Mouse (Mus musculus): Measurements from ENCODE around the gene Nemf.
A peak's percentile ranks its signal among the peaks of the same experiment; 100 is the strongest.
"Not testable (repeated sequence)": the region's sequence is repeated elsewhere in the genome, so short reads cannot be mapped to it uniquely, and the experiment has no call there.

Nemf gene

GRCm38 (mm10) chr12:69372731-69373331, 15.9 kb upstream of the Nemf start:
- no peak for DNase-seq (ENCODE audit: low read depth, low spot score)

GRCm38 (mm10) chr12:69371854-69372671, 15.1 kb upstream of the Nemf start, which contains the start of the genes Arf6 and Gm9887:
Gene Arf6, plus strand, starts transcription at chr12:69372150.
Gene Gm9887, minus strand, starts transcription at chr12:69372458.
- DNase-seq (ENCODE audit: low read depth, low spot score) = peak; percentile 90

GRCm38 (mm10) chr12:69371421-69371853, 14.5 kb upstream of the Nemf start:
- peak; percentile 58 for DNase-seq (ENCODE audit: low read depth, low spot score)

GRCm38 (mm10) chr12:69370936-69371335, 14.0 kb upstream of the Nemf start:
- DNase-seq (ENCODE audit: low read depth, low spot score) = no peak

DNA sequence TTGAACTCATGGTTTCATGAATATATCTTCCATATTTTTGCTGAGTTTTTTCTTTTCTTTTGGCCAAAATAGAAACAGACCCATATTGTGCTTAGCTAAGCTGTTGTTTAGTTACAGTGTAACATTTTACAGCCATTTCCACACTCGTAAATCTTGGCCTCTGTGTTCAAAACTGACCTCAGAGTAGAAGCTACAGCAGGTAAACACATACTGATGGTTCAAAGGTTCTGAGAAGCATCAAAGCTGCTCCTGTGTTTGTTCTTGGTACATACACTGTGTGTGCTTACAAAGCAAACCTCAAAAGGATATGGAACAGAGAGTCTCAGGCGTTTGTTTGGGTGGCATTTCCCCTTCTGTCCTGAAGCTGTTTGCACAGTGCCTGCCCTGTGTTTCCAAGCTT, 10.6 kb upstream of the Nemf start:
- DNase-seq (ENCODE audit: low read depth, low spot score) = no peak

- DNase-seq (ENCODE audit: low read depth, low spot score) = no peak
Observed at GRCm38 (mm10) chr12:69366424-69366823, 9.5 kb upstream of the Nemf start.

GRCm38 (mm10) chr12:69365757-69366156, 8.8 kb upstream of the Nemf start:
- no peak for DNase-seq (ENCODE audit: low read depth, low spot score)

GRCm38 (mm10) chr12:69363899-69364762, 7.2 kb upstream of the Nemf start:
- no peak for DNase-seq (ENCODE audit: low read depth, low spot score)

DNA sequence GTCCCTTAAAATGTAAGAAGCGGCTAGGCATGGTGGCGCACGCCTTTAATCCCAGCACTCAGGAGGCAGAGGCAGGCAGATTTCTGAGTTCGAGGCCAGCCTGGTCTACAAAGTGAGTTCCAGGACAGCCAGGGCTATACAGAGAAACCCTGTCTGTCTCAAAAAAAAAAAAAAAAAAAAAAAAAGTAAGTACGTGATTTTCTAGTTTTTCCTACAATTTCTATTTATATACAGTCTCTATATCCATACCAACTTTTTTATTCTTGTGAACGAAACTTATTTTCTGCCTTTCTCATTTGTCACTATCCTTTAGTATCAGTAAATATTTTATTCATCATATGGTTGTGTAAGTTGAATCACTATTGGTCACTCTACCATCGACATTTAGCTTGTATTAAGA, 6.1 kb upstream of the Nemf start:
- not testable (repeated sequence) for DNase-seq (ENCODE audit: low read depth, low spot score)

DNA sequence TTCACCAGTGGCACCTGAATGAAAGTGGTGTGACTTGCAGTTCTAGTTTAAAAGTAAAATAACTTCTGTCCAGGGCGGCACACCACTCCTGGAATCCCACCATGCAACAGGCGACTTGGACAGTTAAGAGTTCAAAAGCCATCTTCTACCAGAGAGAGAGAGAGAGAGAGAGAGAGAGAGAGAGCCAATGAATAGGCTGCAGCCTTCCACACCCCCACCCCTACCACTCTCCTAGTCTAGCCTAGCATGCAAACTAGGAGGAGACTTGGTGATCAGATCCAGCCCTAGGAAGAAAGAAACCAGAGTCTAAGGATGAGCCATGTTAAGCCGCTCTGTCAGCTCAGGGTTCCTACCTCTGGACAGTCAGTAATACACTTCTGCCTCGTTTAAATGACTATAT, 5.4 kb upstream of the Nemf start:
- no peak for DNase-seq (ENCODE audit: low read depth, low spot score)

- no peak for DNase-seq (ENCODE audit: low read depth, low spot score)
Observed at GRCm38 (mm10) chr12:69361919-69362318, 5.0 kb upstream of the Nemf start.

DNA sequence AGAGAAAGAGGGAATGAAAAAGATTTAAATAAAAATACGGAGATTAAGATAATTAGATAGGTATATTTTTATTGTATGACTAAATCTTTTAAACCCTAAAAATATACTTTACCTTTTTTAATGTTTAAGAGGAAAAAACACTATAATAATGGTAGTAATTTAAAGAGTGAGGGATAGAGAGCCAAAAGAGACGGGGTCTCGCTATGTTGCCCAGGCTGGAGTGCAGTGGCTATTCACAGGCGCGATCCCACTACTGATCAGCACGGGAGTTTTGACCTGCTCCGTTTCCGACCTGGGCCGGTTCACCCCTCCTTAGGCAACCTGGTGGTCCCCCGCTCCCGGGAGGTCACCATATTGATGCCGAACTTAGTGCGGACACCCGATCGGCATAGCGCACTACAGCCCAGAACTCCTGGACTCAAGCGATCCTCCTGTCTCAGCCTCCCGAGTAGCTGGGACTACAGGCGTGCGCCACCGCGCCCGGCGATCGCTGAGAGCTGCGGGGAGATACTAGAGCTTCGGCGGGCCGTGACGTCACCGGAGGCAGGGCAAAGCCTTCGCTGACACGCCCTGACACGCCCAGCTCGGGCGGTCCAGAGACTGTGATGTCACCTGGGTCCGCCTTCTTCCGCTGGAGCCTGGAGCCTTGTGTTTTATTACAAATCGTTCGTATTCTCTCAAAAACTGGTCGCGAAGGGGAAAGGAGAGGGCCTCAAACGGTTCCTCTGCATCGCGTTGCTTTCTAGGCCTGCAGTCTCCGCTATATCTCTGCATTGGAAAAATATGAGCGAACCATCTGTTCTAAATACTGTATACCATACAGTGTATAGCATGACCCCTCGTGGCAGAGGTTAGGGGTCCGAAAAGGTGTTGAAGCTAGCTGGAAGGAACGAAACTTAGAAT, 4.3 kb upstream of the Nemf start:
- peak; percentile 94 for DNase-seq (ENCODE audit: low read depth, low spot score)

DNA sequence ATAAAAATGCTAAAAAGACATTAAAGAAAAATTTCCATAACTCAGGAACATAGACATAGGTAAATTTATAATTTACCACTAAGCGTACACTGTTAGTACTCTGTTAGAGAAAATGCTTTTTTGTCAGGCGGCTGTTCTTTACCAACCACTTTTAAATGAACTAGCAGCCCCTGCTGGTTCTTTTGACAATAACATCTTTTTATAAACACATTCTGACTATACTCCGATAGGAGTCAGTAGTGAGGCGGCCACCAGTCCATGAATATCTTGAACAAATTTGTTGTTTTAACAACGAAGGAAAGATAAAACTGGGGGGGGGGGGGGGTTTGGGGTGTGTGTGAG, 3.7 kb upstream of the Nemf start:
- DNase-seq (ENCODE audit: low read depth, low spot score) = peak; percentile 64

DNA sequence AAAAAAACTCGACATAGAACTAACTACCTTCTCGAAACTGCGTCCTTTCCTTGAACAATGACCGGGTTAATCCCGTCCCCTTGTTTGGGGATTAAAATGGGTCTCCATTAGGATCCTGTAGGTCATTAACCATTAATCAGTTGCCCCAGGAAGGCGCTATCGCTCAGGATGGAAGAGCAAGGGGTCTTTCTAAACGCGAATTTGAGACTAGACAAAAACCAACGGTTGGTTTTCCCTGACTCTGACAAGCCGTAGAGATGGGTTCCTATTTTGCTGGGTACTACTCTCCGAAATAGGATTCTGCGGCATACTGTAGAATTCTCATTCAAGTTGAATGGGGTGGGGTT, 308 bp upstream of the Nemf start:
- no peak for DNase-seq (ENCODE audit: low read depth, low spot score)

GRCm38 (mm10) chr12:69351685-69352084, 5.3 kb downstream of the Nemf start:
- no peak for DNase-seq (ENCODE audit: low read depth, low spot score)

DNA sequence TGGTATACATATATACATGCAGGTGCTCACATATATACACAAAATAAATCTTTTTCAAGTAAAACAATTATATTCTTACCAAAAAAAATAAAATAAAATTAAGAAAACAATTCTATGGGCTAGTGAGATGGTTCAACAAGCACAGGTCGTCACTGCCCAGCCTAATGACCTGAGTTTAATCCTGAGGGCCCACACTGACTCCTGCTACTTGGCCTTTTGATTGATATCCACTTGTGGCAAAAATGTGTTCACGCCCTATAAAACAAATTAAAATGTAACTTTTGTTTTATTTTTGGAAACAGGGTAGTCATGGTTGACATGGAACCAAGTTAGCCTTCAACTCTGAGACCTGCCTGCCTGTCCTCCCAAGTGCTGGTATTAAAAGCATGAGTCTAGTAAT, 7.0 kb downstream of the Nemf start:
- no peak for DNase-seq (ENCODE audit: low read depth, low spot score)

GRCm38 (mm10) chr12:69333547-69333946, 23.4 kb downstream of the Nemf start:
- no peak for DNase-seq (ENCODE audit: low read depth, low spot score)

DNA sequence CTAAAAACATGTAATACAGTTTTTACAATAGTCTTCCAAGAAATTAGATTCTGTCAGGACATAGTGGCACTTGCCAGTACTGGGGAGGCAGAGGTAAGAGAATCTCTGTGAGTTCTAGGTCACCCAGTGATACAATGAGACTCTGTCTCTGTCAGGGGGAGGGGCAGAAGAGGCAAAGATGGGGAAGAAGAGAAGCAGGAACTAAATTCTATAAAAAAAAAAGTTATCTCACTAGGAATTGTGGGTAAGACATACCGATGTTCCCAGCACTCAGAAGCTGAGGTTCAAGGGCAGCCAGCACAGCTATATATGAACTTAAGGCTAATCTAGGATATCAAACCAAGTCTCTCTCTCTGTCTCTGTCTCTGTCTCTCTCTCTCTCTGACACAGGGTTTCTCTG, 24.8 kb downstream of the Nemf start:
- DNase-seq (ENCODE audit: low read depth, low spot score) = no peak

- no peak for DNase-seq (ENCODE audit: low read depth, low spot score)
Observed at GRCm38 (mm10) chr12:69331187-69331586, 25.8 kb downstream of the Nemf start.

DNA sequence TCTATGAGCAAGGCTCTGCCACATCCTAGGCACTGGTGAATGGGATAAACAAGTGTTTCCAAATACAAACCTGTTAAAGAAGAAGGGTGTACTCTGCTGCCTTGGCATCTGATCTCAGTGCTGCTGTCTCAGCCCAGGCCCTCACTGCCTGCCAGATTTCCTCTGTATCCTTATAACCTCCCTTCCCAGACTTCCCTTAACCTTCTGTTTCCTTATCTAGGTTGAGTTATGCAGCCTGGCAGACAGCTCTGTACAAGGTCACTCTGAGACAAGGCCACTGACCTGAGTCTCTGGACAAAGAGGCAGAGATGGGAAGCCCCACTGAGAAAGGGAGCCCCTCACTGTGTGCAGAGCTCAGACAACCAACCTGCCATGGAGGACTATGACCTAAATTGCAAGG, 38.5 kb downstream of the Nemf start:
- DNase-seq (ENCODE audit: low read depth, low spot score) = no peak

DNA sequence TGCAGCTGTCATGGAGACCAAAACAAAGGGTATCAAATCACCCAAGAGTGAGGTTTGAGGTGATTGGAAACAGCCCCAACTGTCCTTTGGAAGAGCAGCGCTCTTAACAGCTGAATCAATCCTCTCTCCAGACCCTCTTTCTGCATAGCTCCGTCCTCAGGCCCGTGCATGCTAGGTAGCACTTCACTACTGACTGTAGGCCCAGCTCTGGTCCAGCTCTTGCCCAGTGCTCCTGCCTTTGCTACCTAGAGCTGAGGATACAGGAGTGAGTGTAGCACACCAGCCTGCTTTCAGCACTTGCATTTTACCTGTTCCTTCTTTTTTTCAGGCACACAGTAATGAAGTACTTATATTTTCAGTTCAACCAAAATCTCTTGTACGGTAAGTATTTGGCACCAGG, 47.3 kb downstream of the Nemf start:
- DNase-seq (ENCODE audit: low read depth, low spot score) = no peak
